Mouse (Mus musculus) midbrain, embryonic 12.5 days (tissue): ENCODE data around the gene Pnldc1. TPM values are rescaled to one million over a fixed set of nuclear protein-coding genes. Genes with fewer than 3 reads are reported as not detected.
"Not testable (repeated sequence)": the region's sequence is repeated elsewhere in the genome, so short reads cannot be mapped to it uniquely, and the experiment has no call there.

Experiments
- ATAC-seq: fragments of 200-750 bp; cut with Nextera tagmentation; 2 replicates; pipeline ENCODE4 v1.8.0; 2017; ENCODE audit warnings: low read depth, moderate TSS enrichment, moderate library complexity; ENCODE audit not compliant: low FRiP score
- H3K27ac ChIP-seq: fragments of 300-500 bp; sonication (generic); replicated peaks from 2 replicates; pipeline ENCODE4 v1.5.1; 2016; ENCODE audit warnings: mild to moderate bottlenecking
- H3K27me3 ChIP-seq: fragments of 300-500 bp; sonication (generic); 2 replicates; pipeline ENCODE4 v1.6.1; 2016; ENCODE audit warnings: mild to moderate bottlenecking
- H3K36me3 ChIP-seq: fragments of 300-500 bp; sonication (generic); 2 replicates; pipeline ENCODE4 v1.6.1; 2016
- H3K4me1 ChIP-seq: fragments of 300-500 bp; sonication (generic); 2 replicates; pipeline ENCODE4 v1.6.1; 2016
- H3K4me2 ChIP-seq: fragments of 300-500 bp; sonication (generic); replicated peaks from 2 replicates; pipeline ENCODE4 v1.6.1; 2016; ENCODE audit warnings: mild to moderate bottlenecking, moderate library complexity
- H3K4me3 ChIP-seq: fragments of 300-500 bp; sonication (generic); 2 replicates; pipeline ENCODE4 v1.5.1; 2016; ENCODE audit warnings: mild to moderate bottlenecking
- H3K9ac ChIP-seq: fragments of 300-500 bp; sonication (generic); replicated peaks from 2 replicates; pipeline ENCODE4 v1.6.1; 2016; ENCODE audit warnings: mild to moderate bottlenecking, moderate library complexity
- H3K9me3 ChIP-seq: fragments of 300-500 bp; sonication (generic); 2 replicates; pipeline ENCODE4 v1.6.1; 2016; ENCODE audit warnings: mild to moderate bottlenecking
- WGBS: fragments of 180-500 bp; shearing (Covaris S2); methylation state at CpG from one replicate; pipeline ENCODE4 v1.1.7; 2016; 5-methylcytosine and 5-hydroxymethylcytosine counted together
- polyA plus RNA-seq: library from polyadenylated mRNA; unstranded; fragments of >200 nt; fragmentation: Nextera tagmentation; extraction: Ambion mirVana; gene quantifications from 2 replicates; pipeline ENCODE4 v1.2.1, GENCODE M21; 2016

Pnldc1 gene
- polyA plus RNA-seq, 1 experiment from 2014 or later: 1.2 TPM

GRCm38 (mm10) chr17:12935719-12936118, 25.7 kb upstream of the Pnldc1 start:
- no peak overlapping the region for H3K27ac ChIP-seq
- H3K9ac ChIP-seq: no peak overlapping the region
- H3K4me3 ChIP-seq: no peak overlapping the region
- H3K4me2 ChIP-seq: no peak overlapping the region
- no peaks in the 10 kb centered on the region for H3K9me3 ChIP-seq
- H3K4me1 ChIP-seq: peaks cover 14% of the 10 kb centered on the region
- no peak for ATAC-seq
- 53% methylated on average over 4 of the region's 4 CpGs for WGBS
- no peaks in the 10 kb centered on the region for H3K36me3 ChIP-seq
- no peaks in the 10 kb centered on the region for H3K27me3 ChIP-seq

DNA sequence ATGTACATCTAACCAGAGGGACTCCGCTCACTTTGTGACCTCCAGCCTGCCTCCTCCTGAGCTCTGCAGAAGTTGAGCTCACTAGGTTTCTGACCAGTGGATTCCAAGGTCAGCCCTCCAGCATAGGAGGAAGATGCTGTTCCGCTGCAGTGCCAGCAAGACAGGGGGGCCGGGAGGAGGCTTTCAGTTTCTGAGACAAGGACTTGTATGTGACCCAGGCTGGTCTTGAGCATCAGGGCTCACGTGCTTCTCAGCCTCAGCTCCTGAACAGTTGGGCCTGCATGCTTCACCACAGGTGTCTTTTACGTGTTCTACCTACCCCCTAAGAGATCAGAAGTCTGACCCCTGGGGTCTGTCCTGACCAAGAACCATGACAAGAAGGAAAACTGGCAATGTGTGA, 21.5 kb upstream of the Pnldc1 start:
- ATAC-seq, H3K4me1 ChIP-seq, H3K36me3 ChIP-seq, H3K27me3 ChIP-seq, H3K4me3 ChIP-seq, H3K9me3 ChIP-seq, H3K4me2 ChIP-seq, H3K9ac ChIP-seq, H3K27ac ChIP-seq: not testable (repeated sequence)
- 88% methylated on average over 5 of the region's 5 CpGs for WGBS

GRCm38 (mm10) chr17:12925703-12926180, 15.7 kb upstream of the Pnldc1 start:
- H3K9ac ChIP-seq: no peak overlapping the region
- peaks cover 63% of the 10 kb centered on the region for H3K36me3 ChIP-seq
- no peaks in the 10 kb centered on the region for H3K9me3 ChIP-seq
- 92% methylated on average over 8 of the region's 8 CpGs for WGBS
- H3K4me3 ChIP-seq: no peak overlapping the region
- H3K4me1 ChIP-seq: no peaks in the 10 kb centered on the region
- no peak for ATAC-seq
- H3K27me3 ChIP-seq: no peaks in the 10 kb centered on the region
- H3K27ac ChIP-seq: no peak overlapping the region
- H3K4me2 ChIP-seq: no peak overlapping the region

- H3K9ac ChIP-seq: no peak overlapping the region
- no peak overlapping the region for H3K4me2 ChIP-seq
- H3K36me3 ChIP-seq: peaks cover 70% of the 10 kb centered on the region
- H3K4me3 ChIP-seq: no peak overlapping the region
- no peaks in the 10 kb centered on the region for H3K9me3 ChIP-seq
- no peak for ATAC-seq
- 92% methylated on average over 3 of the region's 3 CpGs for WGBS
- no peaks in the 10 kb centered on the region for H3K4me1 ChIP-seq
- no peak overlapping the region for H3K27ac ChIP-seq
- H3K27me3 ChIP-seq: no peaks in the 10 kb centered on the region
Measured at GRCm38 (mm10) chr17:12925001-12925400, 15.0 kb upstream of the Pnldc1 start.

- Histone ChIP-seq H3K36me3 (peaks cover 69% of the 10 kb centered on the region), H3K4me3 (no peak overlapping the region)
- no peak for ATAC-seq
Measured at GRCm38 (mm10) chr17:12921073-12921472, 11.0 kb upstream of the Pnldc1 start.

GRCm38 (mm10) chr17:12916588-12917380, 6.8 kb upstream of the Pnldc1 start:
- ATAC-seq: peak; percentile 73
- no peaks in the 10 kb centered on the region for H3K27me3 ChIP-seq
- H3K4me1 ChIP-seq: peaks cover 13% of the 10 kb centered on the region
- H3K27ac ChIP-seq: peak overlapping the region; percentile 85
- H3K4me2 ChIP-seq: peak overlapping the region; percentile 90
- H3K9ac ChIP-seq: peak overlapping the region; percentile 91
- under 1% methylated on average over 40 of the region's 40 CpGs for WGBS
- H3K9me3 ChIP-seq: no peaks in the 10 kb centered on the region
- peaks cover 51% of the 10 kb centered on the region for H3K36me3 ChIP-seq
- H3K4me3 ChIP-seq: peak overlapping the region; percentile 84

More at GRCm38 (mm10) chr17:12921073-12921472, 11.0 kb upstream of the Pnldc1 start:
- H3K9me3 ChIP-seq: no peaks in the 10 kb centered on the region
- H3K4me2 ChIP-seq: no peak overlapping the region
- H3K27me3 ChIP-seq: no peaks in the 10 kb centered on the region
- H3K4me1 ChIP-seq: peaks cover 6% of the 10 kb centered on the region
- H3K27ac ChIP-seq: no peak overlapping the region
- 92% methylated on average over 1 of the region's 1 CpGs for WGBS
- H3K9ac ChIP-seq: no peak overlapping the region

DNA sequence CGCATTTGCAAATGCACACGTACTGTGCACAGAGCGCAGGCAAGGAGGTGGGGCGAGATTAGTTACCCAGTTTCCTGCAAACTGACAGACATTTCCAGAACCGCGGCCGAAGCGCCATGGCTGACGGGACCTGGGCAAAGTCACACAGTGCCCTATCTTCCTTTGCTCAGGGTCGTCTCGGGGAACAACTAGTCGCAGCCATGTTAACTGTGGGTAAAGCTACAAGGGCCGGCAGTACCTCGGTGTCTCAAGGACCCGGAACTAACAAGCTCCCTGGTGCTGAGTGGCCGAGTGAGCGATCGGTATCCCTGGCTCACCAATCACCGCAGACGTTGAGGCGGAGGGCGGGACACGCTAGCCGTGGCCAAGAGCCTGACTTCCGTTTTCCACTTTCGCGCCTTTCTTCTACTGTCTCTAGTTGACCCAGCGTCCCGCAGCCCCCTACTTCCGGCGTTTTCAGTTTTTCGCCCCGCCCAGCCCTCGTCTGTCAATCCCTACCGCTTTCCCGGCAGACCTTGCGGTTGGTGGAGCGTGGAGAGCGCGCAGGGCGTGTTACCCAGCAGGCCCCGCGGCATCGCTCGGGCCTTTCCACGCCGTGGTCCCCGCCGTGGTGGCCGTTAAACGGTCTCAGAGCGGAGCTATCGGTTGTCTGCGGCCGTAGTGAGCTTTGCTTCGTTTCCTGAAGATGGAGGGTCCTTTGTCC, 6.0 kb upstream of the Pnldc1 start, which contains the start of gene Mrpl18:
Mrpl18 (minus strand) TSS at position 465 of the 703 bp plus-strand sequence.
- H3K27me3 ChIP-seq: no peaks in the 10 kb centered on the region
- under 1% methylated on average over 56 of the region's 56 CpGs for WGBS

DNA sequence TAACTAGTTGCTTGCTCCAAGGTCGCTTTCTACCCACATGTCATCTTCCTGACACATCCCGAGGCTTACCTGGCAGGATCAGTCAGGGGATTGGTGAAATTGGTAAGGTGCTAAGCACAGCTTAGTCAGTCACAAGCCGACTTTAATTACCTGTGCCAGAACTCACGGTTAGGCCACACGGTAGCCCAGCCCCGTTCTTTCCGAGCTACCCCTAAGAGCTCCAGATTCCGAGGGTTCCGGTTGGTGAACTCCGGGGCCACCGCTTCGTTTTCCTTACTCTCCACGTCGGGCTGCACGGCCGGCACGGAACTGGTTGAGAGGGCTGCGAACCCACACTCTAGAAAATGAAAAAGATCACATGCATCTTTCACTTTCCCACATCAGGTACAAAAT, 5.5 kb upstream of the Pnldc1 start, which contains the start of gene Tcp1:
Tcp1 (plus strand) TSS at position 214 of the 393 bp plus-strand sequence.
- Histone ChIP-seq H3K9me3 (no peaks in the 10 kb centered on the region), H3K4me1 (peaks cover 13% of the 10 kb centered on the region), H3K27me3 (no peaks in the 10 kb centered on the region), H3K4me2 (peak within 1 kb of the TSS; percentile 90), H3K36me3 (peaks cover 53% of the 10 kb centered on the region), H3K4me3 (peak within 1 kb of the TSS; percentile 84), H3K27ac (peak within 1 kb of the TSS; percentile 85), H3K9ac (peak within 1 kb of the TSS; percentile 91)
- WGBS: 2% methylated on average over 18 of the region's 18 CpGs
- peak; percentile 8; the same call in 1 of the 2 replicates for ATAC-seq

More for the DNA sequence above, 6.0 kb upstream of the Pnldc1 start, which contains the start of gene Mrpl18:
- Histone ChIP-seq H3K9me3 (no peaks in the 10 kb centered on the region), H3K4me3 (peak within 1 kb of the TSS; percentile 84), H3K27ac (peak within 1 kb of the TSS; percentile 85), H3K36me3 (peaks cover 52% of the 10 kb centered on the region), H3K4me2 (peak within 1 kb of the TSS; percentile 90), H3K4me1 (peaks cover 13% of the 10 kb centered on the region), H3K9ac (peak within 1 kb of the TSS; percentile 91)
- ATAC-seq: peak; percentile 99

DNA sequence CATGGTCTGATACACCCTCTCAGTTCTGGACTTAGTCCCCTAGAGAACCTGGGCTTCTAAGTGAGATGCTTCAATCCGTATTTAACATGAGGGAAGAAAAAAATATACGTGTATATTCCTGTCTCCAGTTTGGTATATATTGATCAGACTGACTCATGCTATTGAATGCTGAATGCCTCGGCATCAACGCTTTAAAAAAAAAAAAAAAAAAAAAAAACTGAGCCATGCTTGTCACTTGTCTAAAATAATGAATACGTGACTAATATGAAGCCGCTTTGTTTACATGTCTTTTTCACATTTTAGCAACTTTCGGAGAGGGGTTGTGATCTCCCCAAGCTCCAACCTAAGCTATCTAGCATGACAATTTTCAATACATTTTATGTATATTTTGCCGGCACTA, 361 bp upstream of the Pnldc1 start:
- Histone ChIP-seq H3K9me3 (no peaks in the 10 kb centered on the region), H3K27ac (no peak overlapping the region), H3K36me3 (peaks cover 45% of the 10 kb centered on the region), H3K4me2 (no peak overlapping the region), H3K27me3 (no peaks in the 10 kb centered on the region), H3K9ac (no peak overlapping the region), H3K4me1 (peaks cover 7% of the 10 kb centered on the region), H3K4me3 (no peak overlapping the region)
- WGBS: 91% methylated on average over 8 of the region's 8 CpGs
- no peak for ATAC-seq

DNA sequence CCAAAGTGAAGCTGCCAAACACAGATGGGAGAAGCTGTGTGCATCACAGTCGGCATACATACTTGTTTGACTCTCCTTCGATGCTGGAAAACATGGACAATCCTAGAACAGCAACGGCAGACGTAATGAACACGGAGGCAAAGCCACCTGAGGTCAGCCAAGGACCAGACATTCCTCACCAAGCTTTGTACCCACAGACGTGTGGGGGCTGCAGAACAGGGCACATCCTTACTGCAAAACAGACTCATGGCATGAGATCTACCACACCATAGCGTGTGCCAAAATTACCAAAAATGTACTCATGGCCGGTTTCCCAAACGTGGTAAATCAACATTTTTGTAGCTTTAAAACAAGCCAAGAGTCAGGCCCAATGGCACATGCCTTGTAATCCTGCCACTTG, 3.6 kb downstream of the Pnldc1 start:
- Histone ChIP-seq H3K4me3 (no peak overlapping the region), H3K27ac (no peak overlapping the region), H3K9ac (no peak overlapping the region), H3K4me1 (peaks cover 11% of the 10 kb centered on the region), H3K4me2 (no peak overlapping the region), H3K36me3 (peaks cover 28% of the 10 kb centered on the region), H3K9me3 (no peaks in the 10 kb centered on the region), H3K27me3 (no peaks in the 10 kb centered on the region)
- ATAC-seq: no peak
- 93% methylated on average over 9 of the region's 9 CpGs for WGBS

GRCm38 (mm10) chr17:12905810-12906209, 4.2 kb downstream of the Pnldc1 start:
- Histone ChIP-seq H3K4me3 (no peak overlapping the region), H3K4me1 (peaks cover 11% of the 10 kb centered on the region), H3K27ac (no peak overlapping the region), H3K9me3 (no peaks in the 10 kb centered on the region), H3K27me3 (no peaks in the 10 kb centered on the region), H3K36me3 (peaks cover 21% of the 10 kb centered on the region), H3K4me2 (no peak overlapping the region), H3K9ac (no peak overlapping the region)
- ATAC-seq: no peak
- 88% methylated on average over 4 of the region's 4 CpGs for WGBS

DNA sequence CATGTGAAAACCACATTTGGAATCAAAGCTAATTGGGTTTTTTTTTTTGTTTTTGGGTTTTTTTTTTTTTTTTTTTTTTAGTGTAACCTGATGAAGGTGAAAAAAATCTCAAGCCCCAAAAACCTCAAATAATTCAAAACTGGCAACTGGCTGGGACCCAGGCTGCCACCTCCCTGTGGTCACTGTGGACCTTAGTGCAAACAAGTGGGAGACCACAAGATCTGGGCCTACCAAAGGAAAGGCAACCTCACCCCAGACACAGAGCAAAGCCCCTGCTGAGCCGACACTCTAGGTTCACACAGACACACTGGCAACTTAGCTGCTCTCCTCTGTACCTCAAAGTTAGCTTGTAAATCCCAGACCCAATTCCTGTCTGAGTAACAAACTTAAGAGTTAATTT, 5.7 kb downstream of the Pnldc1 start:
- Histone ChIP-seq H3K27me3 (no peaks in the 10 kb centered on the region), H3K9ac (no peak overlapping the region), H3K4me2 (no peak overlapping the region), H3K4me1 (peaks cover 11% of the 10 kb centered on the region), H3K27ac (no peak overlapping the region), H3K9me3 (no peaks in the 10 kb centered on the region), H3K36me3 (peaks cover 26% of the 10 kb centered on the region), H3K4me3 (no peak overlapping the region)
- 67% methylated on average over 1 of the region's 1 CpGs for WGBS
- ATAC-seq: no peak
